In the genomic region with DNA sequence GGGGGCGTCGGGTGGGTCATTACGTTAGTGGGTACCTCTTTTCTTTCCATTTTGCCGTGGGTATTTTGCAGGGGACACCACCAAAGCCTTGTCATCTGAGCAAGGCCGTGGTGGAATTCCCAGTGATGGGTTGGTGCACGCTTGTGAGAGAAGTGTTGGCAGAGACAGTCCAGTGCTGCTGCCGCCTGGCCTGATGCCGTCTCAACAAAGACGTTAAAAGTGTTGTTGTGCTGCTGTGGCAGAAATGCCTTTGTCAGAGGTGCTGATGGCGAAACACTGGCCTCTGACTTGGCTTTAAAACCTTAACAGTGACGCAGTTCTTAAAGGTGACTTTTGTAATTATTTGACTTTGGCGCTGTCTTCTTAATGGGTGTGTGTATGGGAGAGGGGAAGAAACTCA, we compare ENCODE assay signal across 19 mouse cellular contexts. TPM values are rescaled to one million over a fixed set of nuclear protein-coding genes. Genes with fewer than 3 reads are reported as not detected.
DNase-seq lines count a peak whose midpoint lies in the region; ATAC-seq and TF ChIP-seq lines count a peak whose summit lies in the region.
"Had no signal": no experiment of that assay in that cellular context is flagged by ENCODE, and none has a peak within 500 bp of the region (broad histone marks: within the 10 kb centered on the region; RNA-seq: fewer than 3 reads in every experiment).

No protein-coding gene starts in this region.

- H3K4me2 ChIP-seq in heart, embryonic 12.5 days: peak overlapping the region; percentile 41; the same call in 1 of the 2 replicates
- 0 out of 2 replicates have a peak overlapping the region, but pooled peaks have one; percentile 2 for H3K4me2 ChIP-seq in limb, embryonic 12.5 days
- H3K4me2 ChIP-seq: embryonic facial prominence, embryonic 12.5 days; limb, embryonic 15.5 days; neural tube, embryonic 13.5 days had no signal

- WGBS in heart, embryonic 12.5 days: 36% methylated on average over 12 of the region's 12 CpGs
- WGBS in limb, embryonic 12.5 days: 30% methylated on average over 12 of the region's 12 CpGs

- H3K9ac ChIP-seq in heart, embryonic 12.5 days: no peak overlapping the region
- H3K9ac ChIP-seq in limb, embryonic 12.5 days (replicated peaks): no peak overlapping the region
- H3K9ac ChIP-seq: embryonic facial prominence, embryonic 12.5 days; limb, embryonic 15.5 days; neural tube, embryonic 13.5 days had no signal

- DNase-seq in embryo, embryonic 10 days (ENCODE audit: low spot score): peak; percentile 38
- no peak for DNase-seq in embryo, embryonic 11 days
- no peak for DNase-seq in heart, postnatal 14 days
- peak; percentile 47 for DNase-seq in lung, postnatal 36 days
- DNase-seq in lung, postnatal 14 days: no peak
- no peak for DNase-seq in gastrocnemius, adult 2 months
- DNase-seq: adrenal gland, adult 2 months; cerebellum, adult 2 months; kidney, adult 18-20 months; kidney, postnatal 14 days; spleen, adult 18-20 months; thymus, adult 18-20 months had no signal

- no peak overlapping the region for H3K4me3 ChIP-seq in heart, embryonic 12.5 days
- no peak overlapping the region for H3K4me3 ChIP-seq in limb, embryonic 12.5 days (replicated peaks)
- no peak overlapping the region for H3K4me3 ChIP-seq in gastrocnemius, adult 2 months
- H3K4me3 ChIP-seq: embryonic facial prominence, embryonic 12.5 days; limb, embryonic 15.5 days; neural tube, embryonic 13.5 days had no signal

- peaks cover 6% of the 10 kb centered on the region; the same call in 1 of the 2 replicates for H3K36me3 ChIP-seq in heart, embryonic 12.5 days
- H3K36me3 ChIP-seq in limb, embryonic 12.5 days: peaks cover 1% of the 10 kb centered on the region; the same call in 1 of the 2 replicates
- H3K36me3 ChIP-seq: limb, embryonic 15.5 days; neural tube, embryonic 13.5 days had no signal

- H3K4me1 ChIP-seq in heart, embryonic 12.5 days (replicated peaks): peaks cover 53% of the 10 kb centered on the region
- peaks cover 46% of the 10 kb centered on the region for H3K4me1 ChIP-seq in limb, embryonic 12.5 days (replicated peaks)

- TF ChIP-seq CTCF in gastrocnemius, adult 2 months (IDR thresholded peaks at IDR 0.05): no peak

- intact Hi-C loops in heart, postnatal 14 days (cut with DNase I): no loop called here
- intact Hi-C loops in gastrocnemius, adult 2 months (cut with DNase I): no loop called here

- no peaks in the 10 kb centered on the region for H3K9me3 ChIP-seq in heart, embryonic 12.5 days (replicated peaks)
- H3K9me3 ChIP-seq in limb, embryonic 12.5 days: no peaks in the 10 kb centered on the region
- H3K9me3 ChIP-seq: embryonic facial prominence, embryonic 12.5 days; limb, embryonic 15.5 days; neural tube, embryonic 13.5 days had no signal

- 0 out of 2 replicates have a peak, but pooled peaks have one; percentile 51 for ATAC-seq in heart, embryonic 12.5 days (ENCODE audit: insufficient number of reproducible peaks, low FRiP score)
- ATAC-seq in limb, embryonic 12.5 days (ENCODE audit: insufficient number of reproducible peaks, insufficient read depth, low FRiP score, low TSS enrichment, low read depth): no peak
- ATAC-seq: hindbrain, postnatal 0 days had no signal

- peak overlapping the region; percentile 78 for H3K27ac ChIP-seq in heart, embryonic 12.5 days (ENCODE audit: poor library complexity, severe bottlenecking)
- H3K27ac ChIP-seq in limb, embryonic 12.5 days: no peak overlapping the region
- H3K27ac ChIP-seq in gastrocnemius, adult 2 months: no peak overlapping the region
- H3K27ac ChIP-seq: embryonic facial prominence, embryonic 12.5 days; hindbrain, postnatal 0 days; limb, embryonic 15.5 days; neural tube, embryonic 13.5 days had no signal

- H3K27me3 ChIP-seq in heart, embryonic 12.5 days (replicated peaks): no peaks in the 10 kb centered on the region
- 0 out of 2 replicates have a peak, but pooled peaks cover 6% of the 10 kb centered on the region for H3K27me3 ChIP-seq in limb, embryonic 12.5 days
- H3K27me3 ChIP-seq: CH12.LX; embryonic facial prominence, embryonic 12.5 days; limb, embryonic 15.5 days; neural tube, embryonic 13.5 days had no signal

RNA-seq across cellular contexts. Expression of a gene that starts 34.8 kb away (rescaled TPM):
- polyA plus RNA-seq in heart, embryonic 12.5 days (2016; fragmentation: Nextera tagmentation; extraction: Ambion mirVana): 21.3 and 24.9 TPM in 2 replicates
- total RNA-seq in heart, postnatal 14 days (2021): 10 to 100 TPM; 23.6 to 24.9 TPM
- 23.7 and 24.1 TPM in 2 replicates for polyA plus RNA-seq in limb, embryonic 12.5 days (2016; fragmentation: Nextera tagmentation; extraction: Ambion mirVana)
- 1 to 10 TPM; 2.6 to 4.5 TPM for total RNA-seq in gastrocnemius, adult 2 months (2021)

Comparison
In these comparisons a context has a peak if more than half of its experiments do, and no peak if none do; other contexts are left out.
1. DNase-seq: peak in embryo, embryonic 10 days (single experiment) and lung, postnatal 36 days (single experiment); none in embryo, embryonic 11 days (single experiment), heart, postnatal 14 days (0 of 2), lung, postnatal 14 days (single experiment) and gastrocnemius, adult 2 months (single experiment).
2. RNA of a gene that starts 34.8 kb away (total RNA-seq): 23.6 to 24.9 TPM in heart, postnatal 14 days; 2.6 to 4.5 TPM in gastrocnemius, adult 2 months; every median in the first group is over 4 times any median in the second.